Mouse (Mus musculus) cerebellum, adult 11 months (tissue): Measurements from ENCODE around the gene Kcnq1.

ENCODE experiments used
- DNase-seq: peaks from one replicate; pipeline ENCODE4 v3.0.0; 2022

Gene Kcnq1

DNA sequence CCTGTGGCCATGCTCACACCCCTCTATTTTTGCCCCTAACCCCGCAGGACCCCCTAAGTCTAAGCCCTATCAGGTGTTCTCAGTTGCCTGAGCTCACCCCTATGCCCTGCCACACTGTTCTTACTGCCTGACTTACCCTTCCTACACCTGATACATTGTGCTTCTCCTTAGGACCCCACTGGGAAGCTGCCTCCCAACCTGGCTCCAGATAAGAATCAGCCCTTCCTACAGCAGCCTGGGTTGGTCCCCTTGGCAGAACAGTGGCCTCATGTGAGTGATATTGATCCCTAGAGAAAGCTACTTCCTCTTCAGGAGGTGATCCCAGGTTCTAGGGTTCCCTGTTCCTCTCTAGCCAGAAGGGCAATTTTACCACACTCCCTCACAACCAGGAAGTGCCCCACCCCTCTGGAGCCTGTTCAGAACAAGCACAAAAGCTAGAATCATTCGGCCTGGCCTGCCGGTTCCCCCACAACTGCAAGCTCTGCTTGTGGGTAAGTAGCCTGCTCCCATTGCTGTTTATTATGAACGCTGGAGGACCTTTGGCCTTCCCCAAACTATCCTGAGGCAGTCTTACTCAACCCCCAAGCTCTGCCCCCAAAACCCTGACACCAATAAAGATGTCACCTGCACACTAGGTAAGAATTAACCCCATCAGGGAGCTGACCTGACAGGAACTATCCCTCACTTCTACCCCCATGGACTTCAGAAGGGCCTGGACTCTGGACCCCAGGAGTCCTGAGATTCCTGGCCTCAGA is 367.4 kb downstream of the Kcnq1 start, which contains the start of gene Slc22a18:
Slc22a18 (plus strand) TSS at position 390 of the 755 bp plus-strand sequence.
- no peak for DNase-seq

DNA sequence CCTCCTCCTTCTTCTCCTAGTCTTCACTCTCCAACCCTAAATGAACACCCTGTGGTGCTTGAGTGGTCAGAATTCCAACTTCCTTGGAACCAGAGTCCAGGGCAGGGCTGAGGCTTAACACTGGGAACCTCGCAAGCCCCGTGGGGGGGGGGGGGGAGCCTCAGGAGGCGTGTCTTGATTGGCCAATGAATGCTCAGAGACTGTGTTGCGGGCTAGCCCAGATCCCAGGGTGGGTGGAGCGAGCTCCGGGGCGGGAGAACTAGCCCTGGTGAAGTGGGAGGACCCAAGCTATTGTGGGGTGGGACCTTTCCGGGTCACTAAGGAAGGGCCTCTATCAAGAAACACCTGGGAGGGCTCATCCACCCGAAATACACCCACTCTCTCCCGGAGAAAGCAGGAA is 368.6 kb downstream of the Kcnq1 start:
- no peak for DNase-seq

GRCm38 (mm10) chr7:143475876-143476275 is 369.7 kb downstream of the Kcnq1 start:
- no peak for DNase-seq
